Mouse (Mus musculus): ENCODE measurements around the gene March1. TPM values are rescaled to one million over a fixed set of nuclear protein-coding genes. Genes with fewer than 3 reads are reported as not detected.
"Not testable (repeated sequence)": the region's sequence is repeated elsewhere in the genome, so short reads cannot be mapped to it uniquely, and the experiment has no call there.

The March1 gene
- polyA plus RNA-seq, 1 experiment from 2014 or later = 0.71 TPM

GRCm38 (mm10) chr8:66392900-66393299 is 775.2 kb downstream of the March1 start:
- H3K27me3 ChIP-seq = no peaks in the 10 kb centered on the region
- H3K27ac ChIP-seq = no peak overlapping the region
- no peaks in the 10 kb centered on the region for H3K9me3 ChIP-seq (replicated peaks)
- no peak for ATAC-seq (replicated peaks; ENCODE audit: insufficient number of reproducible peaks, insufficient read depth, low FRiP score, low read depth)
- no peaks in the 10 kb centered on the region for H3K4me1 ChIP-seq (replicated peaks)
- no peak overlapping the region for H3K4me2 ChIP-seq
- no peak overlapping the region for H3K9ac ChIP-seq
- H3K36me3 ChIP-seq = no peaks in the 10 kb centered on the region
- no peak overlapping the region for H3K4me3 ChIP-seq

GRCm38 (mm10) chr8:66394148-66394547 is 776.4 kb downstream of the March1 start:
- no peak overlapping the region for H3K4me3 ChIP-seq
- no peak for ATAC-seq (replicated peaks; ENCODE audit: insufficient number of reproducible peaks, insufficient read depth, low FRiP score, low read depth)
- H3K4me2 ChIP-seq = no peak overlapping the region
- no peaks in the 10 kb centered on the region for H3K4me1 ChIP-seq (replicated peaks)
- H3K27me3 ChIP-seq = no peaks in the 10 kb centered on the region
- H3K27ac ChIP-seq = no peak overlapping the region
- H3K9me3 ChIP-seq (replicated peaks) = no peaks in the 10 kb centered on the region
- no peak overlapping the region for H3K9ac ChIP-seq
- no peaks in the 10 kb centered on the region for H3K36me3 ChIP-seq
- WGBS = 68% methylated on average over 3 of the region's 3 CpGs

GRCm38 (mm10) chr8:66397811-66398210 is 780.1 kb downstream of the March1 start:
- Histone ChIP-seq H3K36me3 (no peaks in the 10 kb centered on the region), H3K9me3 (replicated peaks) (no peaks in the 10 kb centered on the region), H3K27me3 (no peaks in the 10 kb centered on the region), H3K4me1 (replicated peaks) (no peaks in the 10 kb centered on the region), H3K4me3 (no peak overlapping the region), H3K27ac (no peak overlapping the region), H3K4me2 (no peak overlapping the region), H3K9ac (no peak overlapping the region)
- ATAC-seq (replicated peaks; ENCODE audit: insufficient number of reproducible peaks, insufficient read depth, low FRiP score, low read depth) = no peak

- H3K27ac ChIP-seq = no peak overlapping the region
- ATAC-seq (replicated peaks; ENCODE audit: insufficient number of reproducible peaks, insufficient read depth, low FRiP score, low read depth) = no peak
- H3K9me3 ChIP-seq (replicated peaks) = no peaks in the 10 kb centered on the region
- H3K4me2 ChIP-seq = no peak overlapping the region
- WGBS = 72% methylated on average over 1 of the region's 1 CpGs
- no peak overlapping the region for H3K4me3 ChIP-seq
- H3K4me1 ChIP-seq (replicated peaks) = no peaks in the 10 kb centered on the region
- H3K27me3 ChIP-seq = no peaks in the 10 kb centered on the region
- no peaks in the 10 kb centered on the region for H3K36me3 ChIP-seq
- H3K9ac ChIP-seq = no peak overlapping the region
These were observed 782.4 kb downstream of the March1 start for GRCm38 (mm10) chr8:66400050-66400449.

GRCm38 (mm10) chr8:66404711-66405414 is 787.2 kb downstream of the March1 start:
- no peaks in the 10 kb centered on the region for H3K9me3 ChIP-seq (replicated peaks)
- no peaks in the 10 kb centered on the region for H3K4me1 ChIP-seq (replicated peaks)
- H3K4me2 ChIP-seq = no peak overlapping the region
- no peaks in the 10 kb centered on the region for H3K36me3 ChIP-seq
- H3K27me3 ChIP-seq = no peaks in the 10 kb centered on the region
- H3K27ac ChIP-seq = no peak overlapping the region
- H3K9ac ChIP-seq = no peak overlapping the region
- 68% methylated on average over 2 of the region's 2 CpGs for WGBS
- H3K4me3 ChIP-seq = no peak overlapping the region
- ATAC-seq (replicated peaks; ENCODE audit: insufficient number of reproducible peaks, insufficient read depth, low FRiP score, low read depth) = no peak

- H3K4me3 ChIP-seq; H3K36me3 ChIP-seq; H3K9me3 ChIP-seq (replicated peaks); H3K9ac ChIP-seq; ATAC-seq (replicated peaks; ENCODE audit: insufficient number of reproducible peaks, insufficient read depth, low FRiP score, low read depth); H3K27ac ChIP-seq; H3K4me2 ChIP-seq; H3K27me3 ChIP-seq; H3K4me1 ChIP-seq (replicated peaks): not testable (repeated sequence)
- 55% methylated on average over 4 of the region's 4 CpGs for WGBS
These were observed 788.1 kb downstream of the March1 start for GRCm38 (mm10) chr8:66405796-66406195.

- no peak overlapping the region for H3K27ac ChIP-seq
- no peak overlapping the region for H3K4me2 ChIP-seq
- H3K4me3 ChIP-seq = no peak overlapping the region
- 62% methylated on average over 6 of the region's 6 CpGs for WGBS
- no peak overlapping the region for H3K9ac ChIP-seq
- no peak for ATAC-seq (replicated peaks; ENCODE audit: insufficient number of reproducible peaks, insufficient read depth, low FRiP score, low read depth)
- H3K27me3 ChIP-seq = no peaks in the 10 kb centered on the region
- no peaks in the 10 kb centered on the region for H3K9me3 ChIP-seq (replicated peaks)
- no peaks in the 10 kb centered on the region for H3K36me3 ChIP-seq
- no peaks in the 10 kb centered on the region for H3K4me1 ChIP-seq (replicated peaks)
These were observed 789.1 kb downstream of the March1 start for GRCm38 (mm10) chr8:66406596-66407361.

GRCm38 (mm10) chr8:66410080-66410615 is 792.4 kb downstream of the March1 start:
- Histone ChIP-seq H3K9me3 (replicated peaks) (no peaks in the 10 kb centered on the region), H3K4me3 (no peak overlapping the region), H3K9ac (no peak overlapping the region), H3K4me2 (no peak overlapping the region), H3K4me1 (replicated peaks) (no peaks in the 10 kb centered on the region), H3K27me3 (no peaks in the 10 kb centered on the region), H3K27ac (no peak overlapping the region), H3K36me3 (no peaks in the 10 kb centered on the region)
- ATAC-seq (replicated peaks; ENCODE audit: insufficient number of reproducible peaks, insufficient read depth, low FRiP score, low read depth) = no peak
- WGBS = 67% methylated on average over 9 of the region's 9 CpGs

GRCm38 (mm10) chr8:66413101-66413500 is 795.4 kb downstream of the March1 start:
- ATAC-seq (replicated peaks; ENCODE audit: insufficient number of reproducible peaks, insufficient read depth, low FRiP score, low read depth) = no peak
- Histone ChIP-seq H3K4me2 (no peak overlapping the region), H3K9me3 (replicated peaks) (no peaks in the 10 kb centered on the region), H3K27ac (no peak overlapping the region), H3K4me3 (no peak overlapping the region), H3K36me3 (no peaks in the 10 kb centered on the region), H3K27me3 (no peaks in the 10 kb centered on the region), H3K9ac (no peak overlapping the region), H3K4me1 (replicated peaks) (no peaks in the 10 kb centered on the region)
- WGBS = 50% methylated on average over 2 of the region's 2 CpGs

- H3K4me3 ChIP-seq = no peak overlapping the region
- no peak overlapping the region for H3K27ac ChIP-seq
- no peaks in the 10 kb centered on the region for H3K36me3 ChIP-seq
- no peak for ATAC-seq (replicated peaks; ENCODE audit: insufficient number of reproducible peaks, insufficient read depth, low FRiP score, low read depth)
- no peak overlapping the region for H3K4me2 ChIP-seq
- no peaks in the 10 kb centered on the region for H3K9me3 ChIP-seq (replicated peaks)
- no peaks in the 10 kb centered on the region for H3K27me3 ChIP-seq
- H3K4me1 ChIP-seq (replicated peaks) = no peaks in the 10 kb centered on the region
- no peak overlapping the region for H3K9ac ChIP-seq
- 79% methylated on average over 2 of the region's 2 CpGs for WGBS
These were observed 797.5 kb downstream of the March1 start for GRCm38 (mm10) chr8:66415234-66415633.

GRCm38 (mm10) chr8:66417591-66417990 is 799.9 kb downstream of the March1 start:
- not testable (repeated sequence) for H3K27ac ChIP-seq; H3K9ac ChIP-seq; H3K27me3 ChIP-seq; H3K9me3 ChIP-seq (replicated peaks); H3K4me1 ChIP-seq (replicated peaks); H3K4me2 ChIP-seq; H3K36me3 ChIP-seq; H3K4me3 ChIP-seq; ATAC-seq (replicated peaks; ENCODE audit: insufficient number of reproducible peaks, insufficient read depth, low FRiP score, low read depth)
- 83% methylated on average over 4 of the region's 4 CpGs for WGBS

GRCm38 (mm10) chr8:66430639-66431038 is 812.9 kb downstream of the March1 start:
- ATAC-seq (replicated peaks; ENCODE audit: insufficient number of reproducible peaks, insufficient read depth, low FRiP score, low read depth) = no peak
- H3K4me1 ChIP-seq (replicated peaks) = no peaks in the 10 kb centered on the region
- H3K27me3 ChIP-seq = no peaks in the 10 kb centered on the region
- H3K27ac ChIP-seq = no peak overlapping the region
- no peak overlapping the region for H3K9ac ChIP-seq
- H3K9me3 ChIP-seq (replicated peaks) = no peaks in the 10 kb centered on the region
- 53% methylated on average over 2 of the region's 2 CpGs for WGBS
- H3K4me3 ChIP-seq = no peak overlapping the region
- no peak overlapping the region for H3K4me2 ChIP-seq
- no peaks in the 10 kb centered on the region for H3K36me3 ChIP-seq
